Mouse (Mus musculus) forebrain, embryonic 15.5 days (tissue): ENCODE measurements around the gene Bag3. TPM values are rescaled to one million over a fixed set of nuclear protein-coding genes. Genes with fewer than 3 reads are reported as not detected.

Experiments used
- ATAC-seq: fragments of 200-750 bp; cut with Nextera tagmentation; replicated peaks from 2 replicates; pipeline ENCODE4 v1.8.0; 2017; ENCODE audit warnings: mild to moderate bottlenecking, moderate TSS enrichment, moderate library complexity
- H3K27ac ChIP-seq: fragments of 300-500 bp; sonication (generic); replicated peaks from 2 replicates; pipeline ENCODE4 v1.5.1; 2015; ENCODE audit warnings: mild to moderate bottlenecking, inconsistent platforms
- H3K27me3 ChIP-seq: fragments of 300-500 bp; sonication (generic); 2 replicates; pipeline ENCODE4 v1.6.1; 2015; ENCODE audit warnings: inconsistent platforms
- H3K36me3 ChIP-seq: fragments of 300-500 bp; sonication (generic); 2 replicates; pipeline ENCODE4 v1.6.1; 2015; ENCODE audit warnings: mild to moderate bottlenecking, inconsistent platforms
- H3K4me1 ChIP-seq: fragments of 300-500 bp; sonication (generic); 2 replicates; pipeline ENCODE4 v1.6.1; 2015; ENCODE audit warnings: inconsistent platforms
- H3K4me2 ChIP-seq: fragments of 300-500 bp; sonication (generic); replicated peaks from 2 replicates; pipeline ENCODE4 v1.6.1; 2015; ENCODE audit warnings: mild to moderate bottlenecking, inconsistent platforms
- H3K4me3 ChIP-seq: fragments of 300-500 bp; sonication (generic); 2 replicates; pipeline ENCODE4 v1.5.1; 2015; ENCODE audit warnings: mild to moderate bottlenecking, inconsistent platforms
- H3K9ac ChIP-seq: fragments of 300-500 bp; sonication (generic); replicated peaks from 2 replicates; pipeline ENCODE4 v1.6.1; 2015; ENCODE audit warnings: mild to moderate bottlenecking, inconsistent platforms
- H3K9me3 ChIP-seq: fragments of 300-500 bp; sonication (generic); 2 replicates; pipeline ENCODE4 v1.6.1; 2016; ENCODE audit warnings: inconsistent platforms
- WGBS: fragments of 180-500 bp; shearing (Covaris S2); methylation state at CpG from one replicate; pipeline ENCODE4 v1.1.7; 2015; ENCODE audit warnings: mixed read lengths; 5-methylcytosine and 5-hydroxymethylcytosine counted together
- polyA plus RNA-seq: library from polyadenylated mRNA; unstranded; fragments of >200 nt; fragmentation: Nextera tagmentation; extraction: Ambion mirVana; gene quantifications from 2 replicates; pipeline ENCODE4 v1.2.1, GENCODE M21; 2015

Bag3 gene
- polyA plus RNA-seq, 1 experiment from 2014 or later: 1.4 TPM

DNA sequence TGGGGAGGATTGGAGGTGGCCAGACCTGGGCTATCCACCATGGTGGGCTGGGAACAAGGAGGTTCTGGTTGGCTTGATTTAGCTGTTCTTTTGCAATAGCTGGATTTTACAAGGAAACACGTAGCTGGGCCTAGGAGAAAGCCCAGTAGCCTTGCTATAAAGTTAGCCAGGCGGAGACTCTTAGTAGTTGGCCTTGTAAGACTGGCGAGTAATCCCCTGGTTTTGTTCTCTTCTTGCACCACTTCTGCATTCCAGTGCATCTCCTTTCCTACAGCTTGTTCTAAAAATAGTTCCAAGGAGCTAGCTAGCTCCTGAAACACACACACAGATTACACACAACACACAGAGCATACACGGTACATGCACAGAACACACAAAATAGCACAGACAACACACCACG, 15.4 kb downstream of the Bag3 start:
- H3K4me3 ChIP-seq: no peak overlapping the region
- H3K36me3 ChIP-seq: no peaks in the 10 kb centered on the region
- H3K9ac ChIP-seq: no peak overlapping the region
- H3K9me3 ChIP-seq: no peaks in the 10 kb centered on the region
- WGBS: 73% methylated on average over 5 of the region's 5 CpGs
- peaks cover 17% of the 10 kb centered on the region for H3K4me1 ChIP-seq
- no peaks in the 10 kb centered on the region for H3K27me3 ChIP-seq
- H3K4me2 ChIP-seq: no peak overlapping the region
- no peak for ATAC-seq
- no peak overlapping the region for H3K27ac ChIP-seq

DNA sequence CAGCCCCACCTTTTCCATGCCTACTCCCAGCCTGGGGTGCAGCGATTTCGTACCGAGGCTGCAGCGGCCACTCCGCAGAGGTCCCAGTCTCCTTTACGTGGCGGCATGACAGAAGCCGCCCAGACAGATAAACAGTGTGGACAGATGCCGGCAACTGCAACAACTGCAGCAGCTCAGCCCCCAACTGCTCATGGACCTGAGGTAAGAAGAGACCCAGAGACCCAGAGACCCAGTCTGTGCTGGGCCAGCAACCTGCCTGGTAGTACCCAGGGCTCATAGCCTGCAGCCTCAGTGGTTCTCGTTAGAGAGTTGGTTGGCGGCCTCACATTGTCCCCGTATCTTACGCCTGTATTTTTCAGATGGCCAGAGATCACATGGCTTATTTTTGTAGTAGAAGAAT, 16.7 kb downstream of the Bag3 start:
- ATAC-seq: no peak
- Histone ChIP-seq H3K4me1 (peaks cover 13% of the 10 kb centered on the region), H3K9me3 (no peaks in the 10 kb centered on the region), H3K36me3 (no peaks in the 10 kb centered on the region), H3K27me3 (no peaks in the 10 kb centered on the region), H3K4me2 (no peak overlapping the region), H3K27ac (no peak overlapping the region), H3K9ac (no peak overlapping the region), H3K4me3 (no peak overlapping the region)
- 91% methylated on average over 13 of the region's 13 CpGs for WGBS

DNA sequence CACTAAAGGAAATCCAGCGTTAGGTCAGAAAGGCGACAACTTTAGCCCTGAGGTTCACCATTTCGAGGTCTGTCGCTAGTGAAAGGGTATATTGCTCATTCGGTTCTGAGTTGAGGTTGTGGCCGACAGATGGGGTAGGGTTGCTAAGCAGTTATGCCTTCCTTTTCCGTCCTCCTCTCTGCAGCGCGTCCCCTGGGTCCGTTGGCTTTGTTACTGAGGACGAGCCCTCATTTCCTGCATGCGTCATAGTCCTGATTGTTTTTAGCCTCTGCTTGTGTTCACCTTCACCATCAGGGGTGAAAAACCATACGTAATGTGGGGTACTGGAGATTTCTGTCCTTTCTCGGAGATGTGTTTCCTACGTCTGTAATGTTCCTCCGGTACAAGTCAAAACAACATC, 17.3 kb downstream of the Bag3 start:
- no peak overlapping the region for H3K4me2 ChIP-seq
- WGBS: 90% methylated on average over 16 of the region's 16 CpGs
- no peaks in the 10 kb centered on the region for H3K36me3 ChIP-seq
- H3K27ac ChIP-seq: no peak overlapping the region
- H3K4me1 ChIP-seq: peaks cover 6% of the 10 kb centered on the region
- ATAC-seq: no peak
- H3K4me3 ChIP-seq: no peak overlapping the region
- H3K27me3 ChIP-seq: no peaks in the 10 kb centered on the region
- H3K9ac ChIP-seq: no peak overlapping the region
- H3K9me3 ChIP-seq: no peaks in the 10 kb centered on the region

DNA sequence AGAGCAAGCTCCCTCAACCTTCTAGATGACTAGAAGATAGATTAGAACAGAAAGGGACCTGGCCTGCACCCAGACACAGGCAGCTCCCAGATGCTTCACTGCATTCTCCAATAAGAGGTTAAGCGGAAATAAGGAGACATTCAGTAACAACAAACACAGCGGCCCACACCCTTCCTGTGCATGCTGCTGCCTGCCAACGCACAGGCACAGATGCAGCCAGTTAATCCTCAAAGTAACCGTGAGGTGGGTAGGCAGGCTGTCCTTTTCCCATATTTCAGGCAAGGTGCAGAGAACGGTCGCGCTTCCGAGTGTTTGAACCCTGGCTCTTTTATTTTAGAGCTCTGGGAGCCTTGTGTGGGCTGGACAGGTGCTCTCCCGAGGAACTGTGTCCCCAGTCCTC, 17.8 kb downstream of the Bag3 start:
- no peak for ATAC-seq
- 70% methylated on average over 9 of the region's 9 CpGs for WGBS
- Histone ChIP-seq H3K27ac (no peak overlapping the region), H3K4me2 (no peak overlapping the region), H3K4me3 (no peak overlapping the region), H3K27me3 (no peaks in the 10 kb centered on the region), H3K36me3 (no peaks in the 10 kb centered on the region), H3K4me1 (peaks cover 2% of the 10 kb centered on the region; the same call in 1 of the 2 replicates), H3K9ac (no peak overlapping the region), H3K9me3 (no peaks in the 10 kb centered on the region)

DNA sequence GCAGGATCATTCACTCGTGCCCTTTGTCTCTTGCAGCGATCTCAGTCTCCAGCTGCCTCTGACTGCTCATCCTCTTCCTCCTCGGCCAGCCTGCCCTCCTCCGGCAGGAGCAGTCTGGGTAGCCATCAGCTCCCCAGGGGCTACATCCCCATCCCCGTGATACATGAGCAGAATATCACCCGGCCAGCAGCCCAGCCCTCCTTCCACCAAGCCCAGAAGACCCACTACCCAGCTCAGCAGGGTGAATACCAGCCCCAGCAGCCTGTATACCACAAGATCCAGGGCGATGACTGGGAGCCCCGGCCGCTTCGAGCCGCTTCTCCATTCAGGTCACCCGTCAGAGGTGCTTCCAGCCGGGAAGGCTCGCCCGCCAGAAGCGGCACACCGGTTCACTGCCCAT, 18.4 kb downstream of the Bag3 start:
- no peaks in the 10 kb centered on the region for H3K27me3 ChIP-seq
- no peaks in the 10 kb centered on the region for H3K36me3 ChIP-seq
- no peak overlapping the region for H3K4me3 ChIP-seq
- no peak overlapping the region for H3K4me2 ChIP-seq
- no peaks in the 10 kb centered on the region for H3K9me3 ChIP-seq
- 84% methylated on average over 17 of the region's 17 CpGs for WGBS
- H3K9ac ChIP-seq: no peak overlapping the region
- H3K4me1 ChIP-seq: no peaks in the 10 kb centered on the region
- no peak overlapping the region for H3K27ac ChIP-seq
- no peak for ATAC-seq

DNA sequence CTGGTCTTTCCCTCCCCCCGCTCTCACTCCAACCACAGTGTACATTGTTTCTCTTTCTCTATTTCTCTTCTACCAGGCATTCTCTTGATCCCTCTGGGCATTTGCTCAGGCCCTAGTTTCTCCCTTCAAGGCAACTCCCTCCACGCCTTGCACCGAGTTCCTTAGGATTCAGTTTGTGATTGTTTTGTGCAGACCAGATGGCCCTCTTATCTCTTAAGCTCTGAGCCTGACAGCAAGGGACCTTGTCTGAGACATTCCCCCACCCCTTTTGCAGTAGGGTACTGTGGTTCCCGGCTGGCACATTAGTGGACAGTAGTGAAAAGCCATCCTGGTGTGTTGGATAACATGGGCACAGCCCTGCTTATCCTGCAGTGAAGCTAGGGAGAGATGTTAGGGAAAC, 19.1 kb downstream of the Bag3 start:
- no peaks in the 10 kb centered on the region for H3K27me3 ChIP-seq
- H3K4me3 ChIP-seq: no peak overlapping the region
- WGBS: 88% methylated on average over 4 of the region's 4 CpGs

DNA sequence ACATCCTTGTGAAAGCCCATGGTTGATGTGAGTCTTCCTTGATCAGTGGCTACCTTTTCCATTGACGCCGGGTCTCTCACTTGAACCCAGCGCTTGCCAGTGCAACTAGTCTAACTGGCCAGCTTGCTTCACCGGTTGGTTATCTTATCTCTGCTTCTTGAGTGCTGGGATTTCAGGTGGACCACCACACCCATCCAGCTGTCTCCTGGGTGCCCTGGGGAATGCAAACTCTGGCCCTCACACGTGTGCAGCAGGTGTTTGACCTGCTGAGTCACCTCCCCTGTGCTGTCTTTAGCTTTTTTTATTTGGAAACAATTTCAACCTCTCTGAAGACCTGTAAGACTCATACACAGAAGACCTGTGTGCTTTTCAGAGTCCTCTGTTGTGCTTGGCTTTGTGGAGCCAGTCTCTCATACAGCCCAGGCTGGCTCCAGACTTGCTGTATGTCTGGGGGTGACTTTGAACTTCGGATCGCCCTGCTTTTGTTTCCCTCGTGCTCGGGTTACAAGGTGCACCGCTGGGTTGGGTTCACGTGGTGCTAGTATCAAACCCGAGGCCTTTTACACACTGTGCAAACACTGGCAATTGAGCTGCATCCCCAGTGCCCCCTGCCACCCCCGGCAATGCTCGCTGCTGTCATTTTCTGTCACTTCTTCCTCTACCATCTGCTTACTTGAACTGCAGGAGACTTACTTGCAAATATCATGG, 19.9 kb downstream of the Bag3 start:
- Histone ChIP-seq H3K27me3 (no peaks in the 10 kb centered on the region), H3K36me3 (no peaks in the 10 kb centered on the region), H3K27ac (no peak overlapping the region), H3K4me1 (no peaks in the 10 kb centered on the region), H3K9ac (no peak overlapping the region), H3K4me3 (no peak overlapping the region), H3K9me3 (no peaks in the 10 kb centered on the region), H3K4me2 (no peak overlapping the region)
- no peak for ATAC-seq
- 80% methylated on average over 14 of the region's 14 CpGs for WGBS

More for the DNA sequence above, 19.1 kb downstream of the Bag3 start:
- no peak overlapping the region for H3K27ac ChIP-seq
- no peaks in the 10 kb centered on the region for H3K9me3 ChIP-seq
- H3K36me3 ChIP-seq: no peaks in the 10 kb centered on the region
- ATAC-seq: no peak
- no peaks in the 10 kb centered on the region for H3K4me1 ChIP-seq
- no peak overlapping the region for H3K9ac ChIP-seq
- H3K4me2 ChIP-seq: no peak overlapping the region

DNA sequence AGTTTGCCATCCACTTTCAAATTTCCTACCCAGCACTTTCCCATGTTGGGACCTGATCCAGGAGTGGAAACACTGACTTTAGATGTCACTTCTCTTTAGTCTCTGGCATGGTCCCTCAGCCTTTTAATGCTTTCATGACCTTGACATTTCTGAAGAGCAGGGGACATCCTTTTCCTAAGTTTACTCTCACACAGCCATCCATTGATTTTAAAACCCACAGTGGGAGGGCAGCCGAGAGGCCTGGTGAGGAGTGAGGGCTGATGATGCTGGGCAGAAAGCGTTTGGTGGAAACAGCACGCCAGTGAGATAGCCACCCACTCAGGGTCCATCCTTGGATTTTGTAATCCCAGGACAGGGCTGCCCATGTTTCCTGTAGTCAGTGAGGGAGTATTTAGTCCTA, 20.5 kb downstream of the Bag3 start:
- no peak overlapping the region for H3K4me2 ChIP-seq
- H3K27me3 ChIP-seq: no peaks in the 10 kb centered on the region
- 85% methylated on average over 3 of the region's 3 CpGs for WGBS
- no peaks in the 10 kb centered on the region for H3K36me3 ChIP-seq
- H3K9me3 ChIP-seq: no peaks in the 10 kb centered on the region
- H3K4me1 ChIP-seq: 0 out of 2 replicates have a peak, but pooled peaks cover under 1% of the 10 kb centered on the region
- no peak overlapping the region for H3K9ac ChIP-seq
- no peak for ATAC-seq
- no peak overlapping the region for H3K27ac ChIP-seq
- no peak overlapping the region for H3K4me3 ChIP-seq

DNA sequence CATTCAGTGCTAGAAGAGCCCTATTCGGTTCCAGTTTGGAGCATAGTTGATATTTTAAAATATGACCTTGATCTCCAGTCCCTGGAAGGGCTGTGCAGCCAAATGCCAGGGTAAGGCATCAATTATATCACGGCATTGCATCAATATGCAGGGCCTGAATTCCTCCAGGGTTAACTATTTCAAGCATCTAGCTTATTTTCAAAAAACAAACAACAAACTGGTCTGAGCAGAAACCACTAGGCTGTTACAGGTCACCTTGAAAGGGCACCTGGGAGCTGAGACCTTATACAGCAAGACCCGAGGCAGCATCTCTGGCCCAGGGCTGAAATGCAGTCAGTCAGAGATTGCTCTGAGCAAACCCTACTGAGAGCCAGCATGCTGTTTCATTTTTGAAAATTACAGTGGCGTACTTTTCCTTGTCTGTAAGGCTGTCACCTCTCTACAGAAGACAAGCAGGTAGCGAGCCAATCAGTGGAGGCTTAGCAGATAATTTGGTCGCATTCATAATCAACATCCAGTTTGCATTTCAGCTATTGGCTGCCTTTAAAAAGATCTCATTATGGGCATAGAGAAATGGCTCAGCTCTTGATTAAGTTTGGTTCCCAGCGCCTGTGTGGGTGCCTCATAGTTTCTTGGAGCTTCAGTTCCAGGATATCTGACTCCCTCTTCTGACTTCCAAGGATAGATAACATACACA, 21.3 kb downstream of the Bag3 start:
- WGBS: 71% methylated on average over 7 of the region's 7 CpGs
- H3K9me3 ChIP-seq: no peaks in the 10 kb centered on the region

DNA sequence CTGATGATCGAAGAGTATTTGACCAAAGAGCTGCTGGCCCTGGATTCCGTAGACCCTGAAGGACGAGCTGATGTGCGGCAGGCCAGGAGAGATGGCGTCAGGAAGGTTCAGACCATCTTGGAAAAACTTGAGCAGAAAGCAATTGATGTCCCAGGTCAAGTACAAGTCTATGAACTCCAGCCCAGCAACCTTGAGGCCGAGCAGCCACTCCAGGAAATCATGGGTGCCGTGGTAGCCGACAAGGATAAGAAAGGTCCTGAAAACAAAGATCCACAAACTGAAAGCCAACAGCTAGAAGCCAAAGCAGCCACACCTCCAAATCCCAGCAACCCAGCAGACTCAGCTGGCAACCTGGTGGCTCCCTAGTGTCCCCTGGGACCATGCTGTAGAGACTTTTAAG, 22.6 kb downstream of the Bag3 start:
- ATAC-seq: no peak
- no peak overlapping the region for H3K4me3 ChIP-seq
- no peak overlapping the region for H3K27ac ChIP-seq
- peaks cover 21% of the 10 kb centered on the region for H3K4me1 ChIP-seq
- no peak overlapping the region for H3K4me2 ChIP-seq
- WGBS: 95% methylated on average over 8 of the region's 8 CpGs
- H3K9me3 ChIP-seq: no peaks in the 10 kb centered on the region
- no peak overlapping the region for H3K9ac ChIP-seq
- no peaks in the 10 kb centered on the region for H3K27me3 ChIP-seq
- H3K36me3 ChIP-seq: no peaks in the 10 kb centered on the region

More for the DNA sequence above, 21.3 kb downstream of the Bag3 start:
- no peaks in the 10 kb centered on the region for H3K27me3 ChIP-seq
- H3K9ac ChIP-seq: no peak overlapping the region
- no peak for ATAC-seq
- H3K27ac ChIP-seq: no peak overlapping the region
- H3K4me2 ChIP-seq: no peak overlapping the region
- peaks cover 8% of the 10 kb centered on the region; the same call in 1 of the 2 replicates for H3K4me1 ChIP-seq
- no peak overlapping the region for H3K4me3 ChIP-seq
- H3K36me3 ChIP-seq: no peaks in the 10 kb centered on the region

DNA sequence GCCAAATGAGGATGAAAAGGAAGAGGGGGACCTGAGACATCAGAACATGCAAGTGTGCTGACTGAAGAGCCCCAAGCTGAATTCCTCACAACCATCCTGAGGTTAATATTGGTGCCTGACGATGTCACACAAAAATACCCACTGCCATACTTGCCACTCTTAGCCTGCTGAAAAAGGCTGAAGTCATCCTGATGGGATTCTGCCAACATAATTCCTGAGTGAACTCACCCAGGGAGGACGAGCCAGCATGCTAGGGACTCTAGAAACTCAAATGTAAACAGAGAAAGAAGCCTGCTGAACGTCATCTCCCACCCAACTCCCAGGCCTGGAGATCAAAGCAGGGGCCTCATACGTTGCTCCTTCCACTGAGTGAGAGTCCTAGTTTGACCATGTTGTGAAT, 25.7 kb downstream of the Bag3 start:
- Histone ChIP-seq H3K36me3 (no peaks in the 10 kb centered on the region), H3K9me3 (no peaks in the 10 kb centered on the region), H3K4me1 (peaks cover 25% of the 10 kb centered on the region), H3K9ac (no peak overlapping the region), H3K27ac (peak overlapping the region; percentile 86; the same call in 1 of the 2 replicates), H3K4me2 (no peak overlapping the region), H3K27me3 (no peaks in the 10 kb centered on the region), H3K4me3 (no peak overlapping the region)
- 41% methylated on average over 4 of the region's 4 CpGs for WGBS
- no peak for ATAC-seq

DNA sequence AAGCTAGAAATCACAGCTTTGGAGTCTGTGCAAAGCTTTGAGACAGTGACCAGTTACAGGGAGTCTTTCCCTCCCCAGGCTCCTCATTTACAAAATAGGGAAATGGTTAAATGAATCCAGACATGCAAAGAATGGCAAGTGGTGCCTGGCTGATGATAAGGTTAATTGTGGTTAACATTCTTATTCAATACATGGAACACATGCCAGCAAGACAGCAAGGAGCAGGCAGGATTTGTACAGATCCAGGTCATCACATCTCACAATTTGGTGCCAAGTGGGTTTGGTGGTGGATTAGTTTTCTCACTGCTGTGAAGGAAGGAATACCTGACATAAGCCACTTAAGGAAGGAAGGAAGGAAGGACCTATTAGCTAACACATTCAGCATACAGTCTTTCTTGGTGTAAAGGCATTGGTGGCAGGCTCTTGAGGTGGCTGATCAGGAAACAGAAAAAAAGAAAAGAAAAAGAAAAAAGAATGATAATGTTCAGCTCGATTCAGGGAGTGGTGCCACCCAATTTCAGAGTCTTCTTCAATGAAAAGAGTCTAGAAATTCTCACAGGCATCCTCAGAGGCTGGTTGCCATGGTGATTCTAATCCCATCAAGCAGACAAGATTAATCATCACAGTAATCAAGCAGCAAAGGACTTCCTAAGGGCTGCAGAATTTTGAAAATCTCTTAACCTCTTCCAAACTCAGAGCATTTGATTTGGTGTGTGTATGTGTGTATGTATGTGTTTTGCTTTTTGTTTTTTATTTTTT, 27.1 kb downstream of the Bag3 start:
- 0% methylated on average over 1 of the region's 1 CpGs for whole genome bisulfite sequencing
- H3K27ac ChIP-seq: peak overlapping the region; percentile 86
- H3K4me1 ChIP-seq: peaks cover 25% of the 10 kb centered on the region
- no peak overlapping the region for H3K4me3 ChIP-seq
- ATAC-seq: 0 out of 2 replicates have a peak, but pooled peaks have one; percentile 38
- H3K27me3 ChIP-seq: no peaks in the 10 kb centered on the region
- H3K9me3 ChIP-seq: no peaks in the 10 kb centered on the region
- H3K36me3 ChIP-seq: no peaks in the 10 kb centered on the region
- H3K4me2 ChIP-seq: 0 out of 2 replicates have a peak overlapping the region, but pooled peaks have one; percentile 2
- no peak overlapping the region for H3K9ac ChIP-seq
